Mouse (Mus musculus): ENCODE measurements around the gene Cyth3. TPM values are rescaled to one million over a fixed set of nuclear protein-coding genes. Genes with fewer than 3 reads are reported as not detected.

The Cyth3 gene
- polyA plus RNA-seq, 1 experiment from 2014 or later, result 64.9 TPM

GRCm38 (mm10) chr5:143677363-143677762, 55.1 kb downstream of the Cyth3 start:
- Histone ChIP-seq H3K27ac (ENCODE audit: low read depth, low read length) (no peak overlapping the region), H3K27me3 (ENCODE audit: control insufficient read depth, insufficient read depth, low read length) (no peaks in the 10 kb centered on the region), H3K9me3 (ENCODE audit: control insufficient read depth, low read length) (no peaks in the 10 kb centered on the region), H3K4me2 (replicated peaks; ENCODE audit: low read depth, low read length) (no peak overlapping the region), H3K4me1 (ENCODE audit: control insufficient read depth, insufficient read depth, low read length) (peaks cover 36% of the 10 kb centered on the region), H3K36me3 (ENCODE audit: control insufficient read depth, insufficient read depth, low read length) (no peaks in the 10 kb centered on the region), H3K9ac (ENCODE audit: low read depth, low read length) (no peak overlapping the region), H3K4me3 (ENCODE audit: low read length) (no peak overlapping the region)
- WGBS, result 71% methylated on average over 4 of the region's 4 CpGs
- peak; percentile 21; the same call in 1 of the 2 replicates for ATAC-seq (ENCODE audit: low FRiP score, low TSS enrichment)

DNA sequence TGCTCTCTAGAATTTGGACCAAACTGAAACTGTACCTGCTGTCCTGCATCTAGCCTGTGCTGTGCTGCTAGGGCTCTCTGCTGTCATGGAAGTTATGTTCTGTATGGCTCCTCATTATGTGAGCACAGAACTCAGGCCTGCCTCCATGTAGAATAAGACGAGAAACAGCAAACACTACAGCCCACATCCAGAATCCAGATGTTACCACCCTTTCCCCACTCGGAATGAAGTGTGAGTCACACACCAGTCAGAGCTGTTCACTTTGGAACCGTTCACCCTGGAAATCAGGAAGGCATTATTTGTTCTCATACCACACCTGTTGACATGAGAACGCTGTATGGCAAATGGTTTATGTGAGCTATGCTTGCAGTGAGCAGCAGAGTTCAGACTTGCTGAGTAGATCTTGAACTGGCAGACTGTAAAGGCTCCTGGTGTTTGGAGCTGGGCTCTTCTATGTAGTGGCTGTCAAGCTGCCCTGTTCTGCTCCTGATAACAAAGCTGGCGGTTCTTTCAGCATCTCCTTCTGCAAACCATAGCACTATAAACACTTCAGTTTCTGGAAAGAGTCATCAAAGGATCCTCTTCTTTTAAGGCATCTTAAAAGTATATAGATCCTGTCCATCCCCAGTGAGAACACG, 56.5 kb downstream of the Cyth3 start:
- H3K4me2 ChIP-seq (replicated peaks; ENCODE audit: low read depth, low read length), result no peak overlapping the region
- no peak overlapping the region for H3K4me3 ChIP-seq (ENCODE audit: low read length)
- no peaks in the 10 kb centered on the region for H3K36me3 ChIP-seq (ENCODE audit: control insufficient read depth, insufficient read depth, low read length)
- H3K27me3 ChIP-seq (ENCODE audit: control insufficient read depth, insufficient read depth, low read length), result no peaks in the 10 kb centered on the region
- ATAC-seq (ENCODE audit: low FRiP score, low TSS enrichment), result no peak
- H3K9me3 ChIP-seq (ENCODE audit: control insufficient read depth, low read length), result no peaks in the 10 kb centered on the region
- peaks cover 42% of the 10 kb centered on the region for H3K4me1 ChIP-seq (ENCODE audit: control insufficient read depth, insufficient read depth, low read length)
- H3K9ac ChIP-seq (ENCODE audit: low read depth, low read length), result no peak overlapping the region
- no peak overlapping the region for H3K27ac ChIP-seq (ENCODE audit: low read depth, low read length)
- WGBS, result 63% methylated on average over 6 of the region's 6 CpGs

DNA sequence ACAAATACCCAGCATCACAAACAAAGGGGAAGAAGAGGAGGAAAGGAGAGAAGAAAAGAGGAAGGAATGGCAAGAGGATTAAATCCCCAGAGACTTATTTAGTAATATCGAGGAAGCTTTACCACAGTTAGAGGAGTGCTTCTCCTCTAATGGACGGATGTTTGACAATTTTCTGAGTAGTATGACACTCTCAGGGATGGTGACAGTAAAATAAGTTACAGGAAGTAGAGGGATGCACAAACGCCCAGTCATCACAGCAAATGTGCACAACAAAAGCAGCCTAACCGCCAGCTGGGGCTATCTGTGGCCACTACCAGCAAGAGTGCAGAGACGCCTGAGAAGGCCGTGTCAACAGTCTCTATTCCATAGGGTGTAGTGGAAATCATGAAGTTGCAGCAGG, 57.4 kb downstream of the Cyth3 start:
- H3K4me3 ChIP-seq (ENCODE audit: low read length), result no peak overlapping the region
- no peak for ATAC-seq (ENCODE audit: low FRiP score, low TSS enrichment)
- H3K36me3 ChIP-seq (ENCODE audit: control insufficient read depth, insufficient read depth, low read length), result 0 out of 2 replicates have a peak, but pooled peaks cover 3% of the 10 kb centered on the region
- H3K27me3 ChIP-seq (ENCODE audit: control insufficient read depth, insufficient read depth, low read length), result no peaks in the 10 kb centered on the region
- no peak overlapping the region for H3K9ac ChIP-seq (ENCODE audit: low read depth, low read length)
- no peak overlapping the region for H3K4me2 ChIP-seq (replicated peaks; ENCODE audit: low read depth, low read length)
- H3K27ac ChIP-seq (ENCODE audit: low read depth, low read length), result no peak overlapping the region
- H3K4me1 ChIP-seq (ENCODE audit: control insufficient read depth, insufficient read depth, low read length), result peaks cover 40% of the 10 kb centered on the region
- 67% methylated on average over 6 of the region's 6 CpGs for WGBS
- no peaks in the 10 kb centered on the region for H3K9me3 ChIP-seq (ENCODE audit: control insufficient read depth, low read length)

DNA sequence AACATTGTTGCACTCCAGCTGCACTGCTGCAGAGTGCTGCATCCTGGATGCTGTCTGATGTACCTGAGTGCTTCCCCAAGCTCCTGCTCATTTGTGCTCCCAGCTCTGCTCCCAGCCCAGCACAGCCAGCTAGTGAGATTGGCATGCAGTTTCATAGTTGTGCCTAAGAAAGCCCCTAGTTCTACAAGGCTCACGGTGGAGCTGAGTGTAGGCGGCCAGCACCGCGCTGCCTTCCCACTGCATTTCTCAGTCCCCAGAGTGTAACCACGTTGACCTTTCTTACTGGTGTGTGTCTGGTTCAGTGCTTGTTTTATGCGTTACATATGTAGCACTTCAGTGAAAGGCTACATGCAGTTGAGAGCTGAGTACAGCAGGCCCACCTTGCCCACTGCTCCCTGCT, 61.4 kb downstream of the Cyth3 start:
- Histone ChIP-seq H3K27ac (ENCODE audit: low read depth, low read length) (no peak overlapping the region), H3K27me3 (ENCODE audit: control insufficient read depth, insufficient read depth, low read length) (no peaks in the 10 kb centered on the region), H3K4me2 (replicated peaks; ENCODE audit: low read depth, low read length) (no peak overlapping the region), H3K4me1 (ENCODE audit: control insufficient read depth, insufficient read depth, low read length) (peaks cover 13% of the 10 kb centered on the region), H3K9me3 (ENCODE audit: control insufficient read depth, low read length) (no peaks in the 10 kb centered on the region), H3K9ac (ENCODE audit: low read depth, low read length) (no peak overlapping the region), H3K4me3 (ENCODE audit: low read length) (no peak overlapping the region), H3K36me3 (ENCODE audit: control insufficient read depth, insufficient read depth, low read length) (peaks cover 21% of the 10 kb centered on the region)
- WGBS, result 33% methylated on average over 6 of the region's 6 CpGs
- ATAC-seq (ENCODE audit: low FRiP score, low TSS enrichment), result no peak

DNA sequence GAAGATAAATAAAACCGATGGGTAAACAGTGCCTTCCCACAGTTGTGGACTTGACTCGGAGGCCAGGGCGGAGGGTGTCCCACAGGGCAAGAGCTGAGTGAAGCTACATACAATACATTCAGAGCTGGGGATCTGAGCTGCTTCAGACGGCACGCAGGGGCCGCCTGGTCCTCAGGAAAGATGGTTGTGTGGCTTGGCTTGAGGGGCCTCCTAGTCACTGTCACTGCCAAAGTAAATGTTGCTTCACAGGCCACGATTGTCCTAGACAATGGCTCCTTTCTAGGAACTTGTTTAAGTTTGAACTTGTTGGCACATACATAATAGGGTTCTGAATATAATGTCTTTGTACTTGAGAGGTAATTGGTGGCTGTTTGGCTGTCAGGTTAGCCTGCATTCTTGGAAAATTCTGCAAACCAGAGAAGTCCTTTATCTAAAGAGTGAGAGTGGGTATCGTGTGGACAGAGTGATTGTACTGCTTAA, 62.7 kb downstream of the Cyth3 start:
- 90% methylated on average over 8 of the region's 8 CpGs for WGBS
- Histone ChIP-seq H3K4me1 (ENCODE audit: control insufficient read depth, insufficient read depth, low read length) (peaks cover 12% of the 10 kb centered on the region), H3K4me2 (replicated peaks; ENCODE audit: low read depth, low read length) (no peak overlapping the region), H3K27me3 (ENCODE audit: control insufficient read depth, insufficient read depth, low read length) (no peaks in the 10 kb centered on the region), H3K9ac (ENCODE audit: low read depth, low read length) (no peak overlapping the region), H3K4me3 (ENCODE audit: low read length) (no peak overlapping the region), H3K9me3 (ENCODE audit: control insufficient read depth, low read length) (no peaks in the 10 kb centered on the region), H3K27ac (ENCODE audit: low read depth, low read length) (no peak overlapping the region), H3K36me3 (ENCODE audit: control insufficient read depth, insufficient read depth, low read length) (peaks cover 26% of the 10 kb centered on the region)
- no peak for ATAC-seq (ENCODE audit: low FRiP score, low TSS enrichment)

DNA sequence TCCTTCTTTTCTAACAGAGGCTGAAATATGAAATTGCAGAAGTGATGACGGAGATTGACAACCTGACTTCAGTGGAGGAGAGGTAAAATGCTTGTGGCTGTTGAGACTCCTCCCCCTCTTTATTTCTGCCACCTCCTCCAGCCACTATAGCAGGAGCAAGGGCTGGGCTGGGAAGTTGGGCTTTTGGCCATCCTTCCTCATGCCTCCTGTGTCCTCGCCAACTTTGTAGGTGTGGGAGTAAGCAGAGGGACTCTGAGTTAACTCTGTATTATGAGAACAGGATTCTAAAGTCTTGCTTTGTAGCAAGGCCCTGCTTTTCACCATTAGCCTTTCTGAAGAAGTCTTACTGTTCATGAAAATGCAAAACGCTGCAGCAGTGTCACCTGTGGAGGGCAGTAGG, 64.2 kb downstream of the Cyth3 start:
- H3K9ac ChIP-seq (ENCODE audit: low read depth, low read length), result no peak overlapping the region
- no peak overlapping the region for H3K27ac ChIP-seq (ENCODE audit: low read depth, low read length)
- H3K27me3 ChIP-seq (ENCODE audit: control insufficient read depth, insufficient read depth, low read length), result no peaks in the 10 kb centered on the region
- peaks cover 31% of the 10 kb centered on the region for H3K36me3 ChIP-seq (ENCODE audit: control insufficient read depth, insufficient read depth, low read length)
- H3K4me2 ChIP-seq (replicated peaks; ENCODE audit: low read depth, low read length), result no peak overlapping the region
- H3K4me1 ChIP-seq (ENCODE audit: control insufficient read depth, insufficient read depth, low read length), result peaks cover 12% of the 10 kb centered on the region
- no peaks in the 10 kb centered on the region for H3K9me3 ChIP-seq (ENCODE audit: control insufficient read depth, low read length)
- 93% methylated on average over 3 of the region's 3 CpGs for WGBS
- no peak for ATAC-seq (ENCODE audit: low FRiP score, low TSS enrichment)
- H3K4me3 ChIP-seq (ENCODE audit: low read length), result no peak overlapping the region

DNA sequence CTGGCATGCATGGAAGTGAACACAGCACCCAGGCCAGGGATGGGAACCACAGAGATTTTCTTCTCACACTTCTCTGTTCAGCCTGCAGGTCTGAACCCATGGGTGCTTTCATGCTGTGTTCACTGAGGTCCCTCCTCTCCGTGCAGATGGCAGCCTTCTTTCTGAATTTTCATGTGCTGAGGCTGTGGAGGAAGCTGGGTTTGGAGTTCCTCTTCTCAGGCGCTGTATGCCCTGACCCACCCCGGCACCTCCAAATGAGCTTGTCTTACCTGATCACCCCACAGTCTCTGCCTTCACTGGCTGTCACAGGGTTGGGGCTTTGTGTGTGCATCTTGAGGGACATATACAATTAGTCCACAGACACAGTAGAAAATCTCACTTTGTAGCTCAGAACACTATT, 65.3 kb downstream of the Cyth3 start:
- ATAC-seq (ENCODE audit: low FRiP score, low TSS enrichment), result no peak
- Histone ChIP-seq H3K4me3 (ENCODE audit: low read length) (no peak overlapping the region), H3K4me2 (replicated peaks; ENCODE audit: low read depth, low read length) (no peak overlapping the region), H3K9me3 (ENCODE audit: control insufficient read depth, low read length) (no peaks in the 10 kb centered on the region), H3K36me3 (ENCODE audit: control insufficient read depth, insufficient read depth, low read length) (peaks cover 40% of the 10 kb centered on the region), H3K9ac (ENCODE audit: low read depth, low read length) (no peak overlapping the region), H3K27me3 (ENCODE audit: control insufficient read depth, insufficient read depth, low read length) (no peaks in the 10 kb centered on the region), H3K4me1 (ENCODE audit: control insufficient read depth, insufficient read depth, low read length) (peaks cover 12% of the 10 kb centered on the region), H3K27ac (ENCODE audit: low read depth, low read length) (no peak overlapping the region)
- WGBS, result 96% methylated on average over 3 of the region's 3 CpGs

- H3K4me1 ChIP-seq (ENCODE audit: control insufficient read depth, insufficient read depth, low read length), result no peaks in the 10 kb centered on the region
- no peak overlapping the region for H3K9ac ChIP-seq (ENCODE audit: low read depth, low read length)
- WGBS, result 84% methylated on average over 9 of the region's 9 CpGs
- H3K36me3 ChIP-seq (ENCODE audit: control insufficient read depth, insufficient read depth, low read length), result peaks cover 59% of the 10 kb centered on the region
- no peak overlapping the region for H3K4me2 ChIP-seq (replicated peaks; ENCODE audit: low read depth, low read length)
- H3K4me3 ChIP-seq (ENCODE audit: low read length), result no peak overlapping the region
- H3K27me3 ChIP-seq (ENCODE audit: control insufficient read depth, insufficient read depth, low read length), result no peaks in the 10 kb centered on the region
- no peak overlapping the region for H3K27ac ChIP-seq (ENCODE audit: low read depth, low read length)
- no peak for ATAC-seq (ENCODE audit: low FRiP score, low TSS enrichment)
- no peaks in the 10 kb centered on the region for H3K9me3 ChIP-seq (ENCODE audit: control insufficient read depth, low read length)
These were observed 68.1 kb downstream of the Cyth3 start for GRCm38 (mm10) chr5:143690392-143690791.

DNA sequence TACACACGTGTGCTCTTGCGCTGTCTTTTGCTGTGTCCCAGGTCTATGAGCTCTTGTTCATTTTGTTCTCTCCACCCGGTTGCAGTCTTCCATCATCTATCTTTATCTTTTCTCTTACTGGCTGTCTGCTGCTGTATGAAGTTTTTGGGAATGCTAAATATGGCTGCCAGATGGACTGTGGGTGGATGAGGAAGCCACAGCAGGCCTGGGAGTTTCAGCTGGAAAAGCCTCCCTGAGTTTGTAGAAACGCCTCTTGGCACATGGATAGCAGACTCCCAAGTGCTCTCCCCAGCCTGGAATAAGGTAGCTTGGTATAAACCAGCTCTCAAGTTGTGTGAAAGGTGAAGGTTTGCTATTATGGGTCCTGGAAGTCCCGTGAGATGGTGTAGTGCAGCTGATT, 68.7 kb downstream of the Cyth3 start:
- H3K4me1 ChIP-seq (ENCODE audit: control insufficient read depth, insufficient read depth, low read length), result no peaks in the 10 kb centered on the region
- no peak overlapping the region for H3K4me3 ChIP-seq (ENCODE audit: low read length)
- H3K4me2 ChIP-seq (replicated peaks; ENCODE audit: low read depth, low read length), result no peak overlapping the region
- 93% methylated on average over 5 of the region's 5 CpGs for WGBS
- H3K9ac ChIP-seq (ENCODE audit: low read depth, low read length), result no peak overlapping the region
- H3K27me3 ChIP-seq (ENCODE audit: control insufficient read depth, insufficient read depth, low read length), result no peaks in the 10 kb centered on the region
- no peak overlapping the region for H3K27ac ChIP-seq (ENCODE audit: low read depth, low read length)
- H3K9me3 ChIP-seq (ENCODE audit: control insufficient read depth, low read length), result no peaks in the 10 kb centered on the region
- H3K36me3 ChIP-seq (ENCODE audit: control insufficient read depth, insufficient read depth, low read length), result peaks cover 59% of the 10 kb centered on the region
- no peak for ATAC-seq (ENCODE audit: low FRiP score, low TSS enrichment)
